Mouse (Mus musculus) lung, adult 2 months (tissue): ENCODE data around the gene Zfp59.

Experiments used
- CTCF ChIP-seq: fragments of 200-500 bp; IDR thresholded peaks from 2 replicates; pipeline ENCODE4 v1.5.1; 2011; ENCODE audit warnings: mild to moderate bottlenecking, low read length, control low read depth; ENCODE audit not compliant: insufficient read depth
- POLR2A ChIP-seq: fragments of 200-500 bp; IDR thresholded peaks from 2 replicates; pipeline ENCODE4 v1.6.1; 2011; ENCODE audit warnings: low read depth, mild to moderate bottlenecking, control low read depth, low read length, borderline replicate concordance; ENCODE audit errors: extremely low read depth

DNA sequence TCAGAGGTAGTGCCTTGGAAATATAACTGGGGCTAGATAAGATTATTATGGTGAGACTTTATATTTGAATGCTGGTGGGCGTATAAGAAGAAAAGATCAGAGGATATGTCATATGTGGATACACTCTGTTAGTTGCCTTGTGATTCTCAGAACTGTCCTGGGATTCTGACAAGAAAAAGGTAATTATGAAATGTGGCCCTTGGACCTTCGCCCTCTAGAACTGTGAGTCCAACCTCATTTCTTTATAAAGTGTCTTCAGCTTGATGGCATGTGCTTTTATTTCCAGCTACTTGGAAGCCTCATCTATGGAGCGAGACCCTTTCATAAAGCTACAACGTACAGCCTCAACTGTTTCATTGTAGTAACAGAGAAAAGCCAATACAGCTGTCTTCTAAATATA, 62.2 kb downstream of the Zfp59 start:
- TF ChIP-seq POLR2A (no peak), CTCF (no peak)
